Mouse (Mus musculus): ENCODE data around the gene Topbp1. TPM values are rescaled to one million over a fixed set of nuclear protein-coding genes. Genes with fewer than 3 reads are reported as not detected.

Gene Topbp1
- total RNA-seq, 1 experiment from 2014 or later: 41.9 TPM

DNA sequence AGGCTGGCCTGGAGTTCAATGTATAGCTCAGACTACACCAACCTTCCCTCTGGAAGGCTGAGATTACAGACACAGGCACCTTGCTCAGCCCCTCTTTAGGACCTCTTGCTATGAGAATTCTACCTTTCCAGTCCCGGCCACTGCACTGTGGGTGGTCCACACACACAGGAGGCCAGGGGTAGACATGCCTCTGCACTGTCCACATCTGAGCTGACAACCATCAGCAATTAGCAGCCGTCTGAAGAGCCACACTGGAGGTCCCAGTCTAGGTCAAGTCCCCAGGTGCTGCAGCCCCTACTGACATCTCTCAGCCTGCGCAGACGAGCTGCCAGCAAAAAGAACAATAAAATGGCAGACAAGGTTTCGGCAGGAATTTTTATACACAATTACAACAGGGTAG lies 81.6 kb downstream of the Topbp1 start:
- DNase-seq: no peak

DNA sequence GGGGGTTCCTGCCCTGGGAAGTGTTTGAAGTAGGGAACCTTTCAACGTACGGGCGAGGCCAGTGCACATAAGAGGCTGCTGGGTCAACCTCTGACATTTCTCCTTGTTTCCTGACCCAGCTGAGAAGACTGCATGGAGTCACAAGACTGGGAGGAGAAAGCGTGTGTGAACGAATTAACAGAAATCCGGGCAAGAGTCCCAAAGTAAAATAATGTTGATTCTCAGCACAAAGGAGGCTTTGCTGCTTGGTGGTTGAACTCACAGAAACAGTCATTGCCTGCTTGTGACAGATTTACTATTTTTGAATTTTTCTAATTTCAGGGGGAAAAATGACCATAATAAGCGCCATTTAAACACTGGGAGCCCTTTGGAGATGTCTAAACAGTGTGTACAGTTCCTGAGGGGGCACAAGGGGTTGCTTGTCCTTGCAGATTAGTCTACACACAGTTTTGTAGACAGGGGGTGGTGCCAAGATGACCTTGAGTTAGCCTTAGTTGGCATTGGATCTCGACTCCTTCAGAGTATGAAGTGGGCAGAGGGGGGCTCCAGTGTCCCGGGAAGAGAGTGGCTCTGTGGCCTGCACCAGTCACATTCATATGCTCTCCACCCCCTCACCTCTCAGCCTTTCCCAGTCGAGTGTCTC lies 82.1 kb downstream of the Topbp1 start:
- no peak for DNase-seq

DNA sequence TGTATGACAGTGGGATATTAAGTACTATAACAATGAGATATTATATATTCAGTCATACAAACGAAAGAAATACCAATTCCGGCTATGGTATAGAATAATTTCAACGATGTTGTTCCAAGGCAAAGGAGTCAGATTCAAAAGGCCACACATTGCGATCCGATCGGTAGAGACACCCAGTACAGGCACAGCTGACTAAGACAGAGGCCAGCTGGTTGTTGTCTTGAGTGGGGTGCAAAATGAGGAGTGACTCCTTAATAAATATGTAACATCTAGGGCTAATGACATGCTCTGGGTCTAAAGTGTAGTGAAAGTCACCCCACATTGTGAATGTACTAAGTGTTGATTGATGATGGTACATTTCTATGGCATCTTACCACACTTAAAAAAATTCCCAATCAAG lies 84.2 kb downstream of the Topbp1 start:
- DNase-seq: no peak

DNA sequence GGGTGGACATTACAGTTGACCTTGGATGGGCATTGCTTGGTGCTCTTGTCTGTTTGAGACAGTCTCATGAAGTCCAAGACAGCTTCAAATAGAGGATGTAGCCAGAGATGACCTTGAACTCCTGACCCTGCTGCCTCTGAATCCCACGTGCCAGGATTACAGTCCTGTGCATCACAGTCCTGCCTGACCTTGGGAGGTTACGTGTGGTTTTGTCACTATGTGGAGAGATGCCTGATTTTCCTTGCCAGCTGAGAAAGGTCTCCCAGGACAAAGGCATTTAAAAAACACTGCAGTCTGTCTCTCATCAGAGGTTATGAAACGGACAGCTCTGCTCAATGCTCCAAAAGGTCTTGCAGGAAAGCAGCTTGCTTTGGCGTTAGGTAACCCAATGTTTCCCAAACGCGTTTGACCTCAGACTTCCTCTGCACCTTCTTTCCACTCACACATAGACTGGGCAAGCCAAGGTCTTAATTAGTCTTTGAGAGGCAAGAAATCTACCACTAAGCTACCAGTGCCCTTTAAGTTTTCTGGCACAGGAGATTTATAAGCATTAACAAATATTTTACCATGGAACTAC lies 86.9 kb downstream of the Topbp1 start:
- DNase-seq: peak; percentile 65

DNA sequence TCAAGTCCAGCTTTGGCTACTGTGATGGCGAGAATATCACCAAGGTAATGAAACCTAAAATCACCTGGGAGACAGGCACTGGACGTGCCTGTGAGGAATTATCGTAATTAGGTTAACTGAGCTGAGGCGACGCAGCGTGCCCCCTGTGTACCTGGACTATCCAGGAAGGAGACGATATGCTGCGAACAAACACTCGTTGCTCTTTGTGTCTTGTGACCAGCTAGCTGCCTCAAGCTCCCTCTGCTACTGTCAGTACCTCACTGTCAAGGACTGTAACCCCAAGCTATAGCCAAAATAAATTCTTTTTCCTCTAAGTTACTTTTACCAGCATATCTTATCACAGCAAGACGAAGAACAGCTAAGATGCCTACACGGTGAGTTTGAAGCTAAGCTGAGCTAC lies 88.2 kb downstream of the Topbp1 start:
- DNase-seq: no peak

DNA sequence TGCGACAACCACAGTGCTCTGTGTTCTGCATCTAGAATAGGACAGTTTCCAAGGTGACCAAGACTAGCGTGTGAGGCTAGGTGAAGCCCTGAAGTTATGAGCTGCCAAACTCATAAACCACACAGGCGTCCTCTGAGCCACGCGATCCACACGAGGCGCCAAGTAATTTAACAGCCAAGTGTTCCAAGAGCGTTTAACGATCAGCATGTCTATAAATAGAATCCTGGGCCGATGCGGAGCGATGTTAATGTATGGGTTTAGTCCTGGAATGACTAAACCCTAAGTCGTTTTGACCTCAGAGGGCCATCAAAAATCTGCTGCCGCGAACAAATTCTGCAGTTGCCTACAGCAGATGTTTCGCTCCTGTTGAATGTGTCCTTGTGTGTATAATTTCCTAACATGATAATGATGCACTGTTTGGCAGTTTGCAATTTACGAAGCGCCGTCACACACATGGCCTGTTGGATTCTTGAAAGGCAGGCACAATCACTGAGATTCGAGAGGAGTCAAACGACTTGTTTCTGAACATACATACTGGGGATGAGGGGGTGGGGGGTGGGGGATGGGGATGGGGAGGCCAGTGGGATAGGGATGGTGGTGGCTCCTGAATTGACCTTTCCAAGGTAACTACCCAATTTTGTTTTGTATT lies 93.6 kb downstream of the Topbp1 start:
- no peak for DNase-seq

Other genes starting within 250 kb of the Topbp1 start
- 3.1 and 9.2 TPM in 2 replicates for gene Rab6b, start 193.4 kb upstream of the Topbp1 start, total RNA-seq (2021)
- 27.0 and 32.0 TPM in 2 replicates for gene Srprb, start 103.1 kb upstream of the Topbp1 start, total RNA-seq (2021)
- 15.2 and 22.4 TPM in 2 replicates for gene Gm20425, start 74.9 kb upstream of the Topbp1 start, total RNA-seq (2021)
- 247 and 3,461 TPM in 2 replicates for gene Trf, start 74.8 kb upstream of the Topbp1 start, total RNA-seq (2021)
- 3.2 and 39.5 TPM in 2 replicates for gene 1300017J02Rik, start 133 bp upstream of the Topbp1 start, total RNA-seq (2021)
- 193 and 208 TPM in 2 replicates for gene Cdv3, start 60.6 kb downstream of the Topbp1 start, total RNA-seq (2021)
- not detected in 2 replicates for gene Bfsp2, start 175.2 kb downstream of the Topbp1 start, total RNA-seq (2021)